Mouse (Mus musculus): Measurements from ENCODE around the gene Dync1h1.

GRCm38 (mm10) chr12:110714215-110714614 is 113.0 kb downstream of the Dync1h1 start:
- TF ChIP-seq FLI1 (IDR thresholded peaks at IDR 0.05; ENCODE audit: low read length) (no peak), GATA1 (IDR thresholded peaks at IDR 0.05; ENCODE audit: borderline replicate concordance, low read length) (no peak)

Data from megakaryocyte, embryonic 14.5 days (primary cell).